Mouse (Mus musculus) urinary bladder, adult 18-20 months (tissue): Measurements from ENCODE around the gene Dus1l.
A peak's percentile ranks its signal among the peaks of the same experiment; 100 is the strongest.
"Not testable (repeated sequence)": the region's sequence is repeated elsewhere in the genome, so short reads cannot be mapped to it uniquely, and the experiment has no call there.

Experiments used
- DNase-seq, 2 experiments: peaks; one replicate each; pipeline ENCODE4 v3.0.0; 2022; ENCODE audit warnings: low spot score in 2 of 2, mixed read lengths in 2 of 2

Gene Dus1l

GRCm38 (mm10) chr11:120819556-120819955 lies 23.4 kb upstream of the Dus1l start:
- no peak for DNase-seq

GRCm38 (mm10) chr11:120818251-120818650 lies 22.0 kb upstream of the Dus1l start:
- no peak for DNase-seq

- no peak for DNase-seq
These were observed 21.2 kb upstream of the Dus1l start for GRCm38 (mm10) chr11:120817358-120817757.

GRCm38 (mm10) chr11:120812068-120812467 lies 15.9 kb upstream of the Dus1l start:
- DNase-seq = no peak

GRCm38 (mm10) chr11:120808010-120808409 lies 11.8 kb upstream of the Dus1l start:
- DNase-seq = no peak

GRCm38 (mm10) chr11:120805375-120806298 lies 9.4 kb upstream of the Dus1l start:
- no peak for DNase-seq

- DNase-seq = no peak
These were observed 8.6 kb upstream of the Dus1l start for GRCm38 (mm10) chr11:120804769-120805168.

- DNase-seq = no peak
These were observed 8.1 kb upstream of the Dus1l start for GRCm38 (mm10) chr11:120804274-120804673.

- peak; percentile 79 to 83 for DNase-seq
These were observed 4.1 kb upstream of the Dus1l start for GRCm38 (mm10) chr11:120800061-120800904.

- DNase-seq = no peak
These were observed 3.2 kb upstream of the Dus1l start for GRCm38 (mm10) chr11:120799316-120799890.

GRCm38 (mm10) chr11:120798244-120798643 lies 2.0 kb upstream of the Dus1l start:
- no peak for DNase-seq

- no peak for DNase-seq
These were observed 377 bp upstream of the Dus1l start for GRCm38 (mm10) chr11:120796614-120796946.

GRCm38 (mm10) chr11:120792652-120793051 lies 3.6 kb downstream of the Dus1l start:
- no peak for DNase-seq

- no peak for DNase-seq
These were observed 6.4 kb downstream of the Dus1l start for GRCm38 (mm10) chr11:120789810-120790209.

- DNase-seq = no peak
These were observed 6.8 kb downstream of the Dus1l start for GRCm38 (mm10) chr11:120789355-120789754.

- DNase-seq = not testable (repeated sequence)
These were observed 7.7 kb downstream of the Dus1l start for GRCm38 (mm10) chr11:120788460-120788859.

- DNase-seq = no peak
These were observed 11.1 kb downstream of the Dus1l start for GRCm38 (mm10) chr11:120785145-120785544.

GRCm38 (mm10) chr11:120784064-120784791 lies 12.0 kb downstream of the Dus1l start, which contains the start of the genes Rfng and Gps1:
Gene Rfng (minus strand): TSS chr11:120784207.
Gene Gps1 (plus strand): TSS chr11:120784272.
- DNase-seq = peak; percentile 80 to 82

GRCm38 (mm10) chr11:120783426-120784063 lies 12.7 kb downstream of the Dus1l start:
- peak in 1 of 2 experiments; percentile 34 for DNase-seq

GRCm38 (mm10) chr11:120781361-120781760 lies 14.8 kb downstream of the Dus1l start:
- DNase-seq = not testable (repeated sequence)

GRCm38 (mm10) chr11:120779876-120780275 lies 16.3 kb downstream of the Dus1l start:
- DNase-seq = no peak
